ENCODE assay signal across 8 mouse cellular contexts in the genomic region with DNA sequence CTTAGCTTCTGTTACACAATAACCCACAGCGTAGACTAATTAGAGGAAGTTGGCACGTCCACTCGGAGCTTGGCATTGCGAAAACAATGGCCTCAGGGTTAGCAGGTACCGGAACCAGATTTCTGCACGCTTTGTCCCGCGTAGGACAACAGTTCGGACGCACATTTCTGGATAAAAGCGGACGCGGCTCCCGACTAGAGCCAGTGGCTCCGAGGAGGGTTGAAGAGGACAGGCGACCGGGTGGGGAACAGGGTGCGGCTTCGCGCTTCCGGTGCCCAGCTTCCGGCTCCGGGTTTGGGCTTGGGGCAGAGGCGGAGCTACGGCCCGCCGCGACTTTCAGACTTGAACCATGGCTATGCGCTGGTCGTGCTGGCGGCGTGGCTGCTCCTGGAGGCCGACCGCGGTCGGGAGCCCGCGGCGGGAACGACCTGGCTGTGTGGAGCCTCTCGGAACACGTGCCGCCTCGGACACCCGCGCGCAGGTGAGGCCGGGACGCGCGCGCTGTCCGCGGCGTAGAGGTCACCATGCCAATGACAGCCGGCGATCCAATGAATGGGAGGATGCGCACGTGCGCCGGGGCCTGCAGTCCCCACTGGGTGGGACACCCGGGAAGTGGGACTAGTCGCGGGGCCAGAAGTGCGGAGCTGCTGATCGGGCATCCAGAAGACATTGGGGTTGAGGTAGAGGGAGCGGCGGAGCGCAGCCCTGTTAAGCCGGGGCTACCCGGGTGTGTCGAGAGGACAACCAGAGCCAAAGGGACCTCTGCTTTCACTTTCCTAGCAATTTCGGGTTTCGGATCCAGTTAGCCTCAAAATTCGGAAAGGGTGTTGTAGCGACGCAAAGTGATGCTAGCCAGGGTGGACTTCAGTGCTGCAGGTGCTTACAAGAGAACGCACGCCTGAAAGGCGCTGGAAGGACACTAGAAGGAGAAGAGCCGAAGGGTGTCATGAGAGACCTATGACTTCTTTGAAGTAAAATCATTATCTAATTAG. TPM values are rescaled to one million over a fixed set of nuclear protein-coding genes. Genes with fewer than 3 reads are reported as not detected.
DNase-seq lines count a peak whose midpoint lies in the region; ATAC-seq and TF ChIP-seq lines count a peak whose summit lies in the region.

A gene (plus strand): TSS at position 241 of the 992 bp plus-strand sequence.

- H3K4me1 ChIP-seq in heart, embryonic 12.5 days (replicated peaks) = no peaks in the 10 kb centered on the region
- no peaks in the 10 kb centered on the region for H3K4me1 ChIP-seq in kidney, postnatal 0 days (replicated peaks; ENCODE audit: insufficient read depth, low read length)
- peaks cover 5% of the 10 kb centered on the region; the same call in 1 of the 2 replicates for H3K4me1 ChIP-seq in liver, embryonic 11.5 days (replicated peaks; ENCODE audit: control insufficient read depth, insufficient read depth, low read length)
- H3K4me1 ChIP-seq in stomach, embryonic 14.5 days (ENCODE audit: control insufficient read depth, insufficient read depth, low read length) = no peaks in the 10 kb centered on the region

- H3K4me3 ChIP-seq in heart, embryonic 12.5 days = peak within 1 kb of the TSS; percentile 83
- H3K4me3 ChIP-seq in kidney, postnatal 0 days (replicated peaks; ENCODE audit: low read depth, low read length) = peak within 1 kb of the TSS; percentile 83
- peak within 1 kb of the TSS; percentile 82 for H3K4me3 ChIP-seq in liver, embryonic 11.5 days (ENCODE audit: low read depth, low read length)
- H3K4me3 ChIP-seq in stomach, embryonic 14.5 days (ENCODE audit: low read depth, low read length) = peak within 1 kb of the TSS; percentile 92

- peak within 1 kb of the TSS; percentile 75 for H3K4me2 ChIP-seq in heart, embryonic 12.5 days
- H3K4me2 ChIP-seq in kidney, postnatal 0 days (ENCODE audit: low read length) = peak within 1 kb of the TSS; percentile 68
- peak within 1 kb of the TSS; percentile 69 for H3K4me2 ChIP-seq in liver, embryonic 11.5 days
- H3K4me2 ChIP-seq in stomach, embryonic 14.5 days (replicated peaks; ENCODE audit: low read depth, low read length) = peak within 1 kb of the TSS; percentile 68

- H3K27ac ChIP-seq in heart, embryonic 12.5 days (ENCODE audit: poor library complexity, severe bottlenecking) = peak within 1 kb of the TSS; percentile 75
- H3K27ac ChIP-seq in kidney, postnatal 0 days = peak within 1 kb of the TSS; percentile 77
- peak within 1 kb of the TSS; percentile 77 for H3K27ac ChIP-seq in liver, embryonic 11.5 days (ENCODE audit: low read depth, low read length)
- peak within 1 kb of the TSS; percentile 64; the same call in 1 of the 2 replicates for H3K27ac ChIP-seq in stomach, embryonic 14.5 days (ENCODE audit: low read length)

- peak; percentile 99 for ATAC-seq in erythroid progenitor cell, adult 5-6 weeks (replicated peaks; ENCODE audit: low FRiP score, poor library complexity, severe bottlenecking)
- peak; percentile 97 for ATAC-seq in heart, embryonic 12.5 days (ENCODE audit: insufficient number of reproducible peaks, low FRiP score)
- ATAC-seq in kidney, postnatal 0 days (replicated peaks; ENCODE audit: low FRiP score, low read depth) = peak; percentile 99
- peak; percentile 99 for ATAC-seq in liver, embryonic 11.5 days (replicated peaks; ENCODE audit: low FRiP score)
- peak; percentile 98 for ATAC-seq in stomach, embryonic 14.5 days (ENCODE audit: insufficient number of reproducible peaks, insufficient read depth, low FRiP score, low read depth)

- TF ChIP-seq CTCF in kidney, postnatal 0 days (IDR thresholded peaks at IDR 0.05; ENCODE audit: low read depth) = no peak

- no peaks in the 10 kb centered on the region for H3K9me3 ChIP-seq in heart, embryonic 12.5 days (replicated peaks)
- H3K9me3 ChIP-seq in kidney, postnatal 0 days (replicated peaks; ENCODE audit: low read length) = no peaks in the 10 kb centered on the region
- no peaks in the 10 kb centered on the region for H3K9me3 ChIP-seq in liver, embryonic 11.5 days (ENCODE audit: control insufficient read depth, low read length)
- H3K9me3 ChIP-seq in stomach, embryonic 14.5 days (ENCODE audit: control insufficient read depth, low read depth, low read length) = no peaks in the 10 kb centered on the region

- WGBS in heart, embryonic 12.5 days = under 1% methylated on average over 81 of the region's 81 CpGs
- WGBS in kidney, postnatal 0 days = under 1% methylated on average over 81 of the region's 81 CpGs
- under 1% methylated on average over 81 of the region's 81 CpGs for WGBS in liver, embryonic 11.5 days
- under 1% methylated on average over 81 of the region's 81 CpGs for WGBS in stomach, embryonic 14.5 days

- DNase-seq in CD4-positive helper T cell, adult 2 months (ENCODE audit: low read depth, low spot score) = peak; percentile 86
- peak; percentile 81 for DNase-seq in brain, embryonic 18.5 days (ENCODE audit: low read depth, low spot score)
- peak; percentile 96 for DNase-seq in kidney, postnatal 0 days (ENCODE audit: low spot score)
- peak; percentile 92 for DNase-seq in liver, embryonic 11.5 days (ENCODE audit: low spot score)
- DNase-seq in naive thymus-derived CD4-positive, alpha-beta T cell, adult 2 months (ENCODE audit: low read depth) = peak; percentile 81

- peak within 1 kb of the TSS; percentile 70 for H3K9ac ChIP-seq in heart, embryonic 12.5 days
- H3K9ac ChIP-seq in kidney, postnatal 0 days (ENCODE audit: low read depth, low read length) = peak within 1 kb of the TSS; percentile 78
- H3K9ac ChIP-seq in liver, embryonic 11.5 days (ENCODE audit: low read depth, low read length) = peak within 1 kb of the TSS; percentile 86
- peak within 1 kb of the TSS; percentile 52 for H3K9ac ChIP-seq in stomach, embryonic 14.5 days (replicated peaks; ENCODE audit: low read depth, low read length)

- H3K27me3 ChIP-seq in heart, embryonic 12.5 days (replicated peaks) = no peaks in the 10 kb centered on the region
- no peaks in the 10 kb centered on the region for H3K27me3 ChIP-seq in kidney, postnatal 0 days (ENCODE audit: insufficient read depth, low read length)
- H3K27me3 ChIP-seq in liver, embryonic 11.5 days (replicated peaks; ENCODE audit: control insufficient read depth, insufficient read depth, low read length) = no peaks in the 10 kb centered on the region
- no peaks in the 10 kb centered on the region for H3K27me3 ChIP-seq in stomach, embryonic 14.5 days (ENCODE audit: control insufficient read depth, insufficient read depth, low read length)

- no peaks in the 10 kb centered on the region for H3K36me3 ChIP-seq in heart, embryonic 12.5 days
- no peaks in the 10 kb centered on the region for H3K36me3 ChIP-seq in kidney, postnatal 0 days (ENCODE audit: insufficient read depth, low read length)
- H3K36me3 ChIP-seq in liver, embryonic 11.5 days (ENCODE audit: control insufficient read depth, insufficient read depth, low read length) = peaks cover 3% of the 10 kb centered on the region; the same call in 1 of the 2 replicates
- H3K36me3 ChIP-seq in stomach, embryonic 14.5 days (ENCODE audit: control insufficient read depth, insufficient read depth, low read length) = no peaks in the 10 kb centered on the region

RNA-seq across cellular contexts. Expression of the gene that starts here (rescaled TPM):
- 4.0 and 23.1 TPM in 2 replicates for total RNA-seq in erythroid progenitor cell, adult 5-6 weeks (2015; ENCODE audit: low replicate concordance)
- 8.2 and 11.0 TPM in 2 replicates for total RNA-seq in erythroid progenitor cell, adult 5-6 weeks (2017; ENCODE audit: low replicate concordance)
- 32.1 and 34.3 TPM in 2 replicates for polyA plus RNA-seq in heart, embryonic 12.5 days (2016; fragmentation: Nextera tagmentation; extraction: Ambion mirVana)
- 26.6 and 27.3 TPM in 2 replicates for polyA plus RNA-seq in kidney, postnatal 0 days (2015; fragmentation: Nextera tagmentation; extraction: Ambion mirVana)
- 34.0 and 34.9 TPM in 2 replicates for polyA plus RNA-seq in liver, embryonic 11.5 days (2014; fragmentation: Nextera tagmentation; extraction: Ambion mirVana)
- polyA plus RNA-seq in stomach, embryonic 14.5 days (2014; fragmentation: Nextera tagmentation; extraction: Ambion mirVana) = 17.2 and 19.2 TPM in 2 replicates

Comparison
In these comparisons a context has a peak if more than half of its experiments do, and no peak if none do; other contexts are left out.
1. Peak in every context shown above with its lines: DNase-seq, ATAC-seq, H3K4me3 ChIP-seq and H3K27ac ChIP-seq.